Mouse (Mus musculus) testis, postnatal 14 days (tissue): ENCODE results near the gene H3f3b.
"Not testable (repeated sequence)": the region's sequence is repeated elsewhere in the genome, so short reads cannot be mapped to it uniquely, and the experiment has no call there.

Source experiments
- DNase-seq: peaks from one replicate; pipeline ENCODE4 v3.0.0; 2021; ENCODE audit warnings: low spot score

The H3f3b gene

DNA sequence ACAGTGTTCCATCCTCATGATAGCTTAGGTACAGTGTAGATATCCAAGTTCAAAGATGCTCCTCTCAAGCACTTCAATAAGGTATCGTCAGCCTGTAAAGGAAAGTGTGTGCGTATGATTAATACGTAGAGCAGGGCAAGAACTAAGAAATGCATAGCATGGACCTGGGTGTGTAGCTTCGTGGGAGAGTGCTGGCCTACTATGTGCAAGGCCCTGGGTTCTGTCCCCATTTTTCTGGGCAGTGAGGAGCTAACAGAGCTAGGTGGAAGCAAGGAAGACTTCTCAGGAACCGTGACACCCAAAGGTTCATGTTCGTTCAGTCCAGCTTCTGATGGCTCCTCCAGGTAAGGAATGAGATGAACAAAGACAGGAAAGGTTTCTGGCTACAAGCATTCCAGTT, 17.4 kb upstream of the H3f3b start:
- no peak for DNase-seq

- DNase-seq = no peak
These were observed 15.5 kb upstream of the H3f3b start for GRCm38 (mm10) chr11:116043286-116043685.

DNA sequence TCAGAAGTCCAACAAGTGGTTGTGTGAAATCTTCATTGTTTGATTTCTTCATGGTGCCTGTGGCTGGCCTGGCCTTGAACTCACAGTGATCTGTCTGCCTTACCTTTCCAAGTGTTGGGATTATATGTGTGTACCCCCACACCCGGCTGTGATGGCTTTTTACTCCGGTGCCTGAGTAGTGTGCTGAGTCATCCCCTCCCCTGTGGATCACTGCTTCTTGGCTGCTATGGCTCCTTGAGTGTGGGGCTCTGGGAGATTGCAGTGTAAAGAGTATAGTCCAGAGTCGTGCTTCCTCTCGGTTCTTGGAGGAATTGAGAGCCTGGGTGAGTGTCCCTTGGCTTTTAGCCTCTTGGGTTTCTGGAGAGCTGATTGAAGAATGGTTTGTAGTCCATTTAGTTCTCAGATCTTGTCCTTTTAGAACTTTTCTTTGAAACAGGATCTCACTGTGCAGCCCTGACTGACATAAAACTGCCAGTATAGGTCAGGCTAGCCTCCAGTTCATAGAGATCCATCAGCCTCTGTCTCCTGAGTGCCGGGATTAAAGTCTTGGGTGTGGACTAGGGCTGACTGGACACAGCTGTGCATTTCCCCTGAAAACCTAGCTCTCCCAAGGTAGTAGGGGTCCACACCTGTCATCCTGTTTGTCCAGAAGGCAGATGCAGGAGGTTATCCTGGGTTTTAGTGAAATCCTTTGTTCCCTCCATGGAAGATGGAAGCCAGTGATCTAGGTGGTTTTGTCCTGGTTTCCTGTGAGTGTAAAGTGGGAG, 14.8 kb upstream of the H3f3b start:
- no peak for DNase-seq

DNA sequence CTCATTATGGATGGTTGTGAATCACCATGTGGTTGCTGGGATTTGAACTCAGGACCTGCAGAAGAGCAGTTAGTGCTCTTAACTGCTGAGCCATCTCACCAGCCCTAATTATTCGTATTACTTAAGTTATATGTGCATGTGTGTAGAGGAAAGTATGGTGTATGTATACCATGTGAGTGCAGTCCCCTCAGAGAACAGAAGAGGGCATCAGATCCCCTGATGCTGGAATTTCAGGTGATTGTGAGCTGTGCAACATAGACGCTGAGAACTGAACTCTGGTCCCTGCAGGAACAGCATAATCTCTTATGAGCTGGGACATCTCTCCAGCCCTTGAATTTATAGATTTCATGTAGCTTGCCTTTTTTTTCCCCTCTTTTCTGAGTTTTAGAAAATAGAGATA, 14.1 kb upstream of the H3f3b start:
- DNase-seq = no peak

DNA sequence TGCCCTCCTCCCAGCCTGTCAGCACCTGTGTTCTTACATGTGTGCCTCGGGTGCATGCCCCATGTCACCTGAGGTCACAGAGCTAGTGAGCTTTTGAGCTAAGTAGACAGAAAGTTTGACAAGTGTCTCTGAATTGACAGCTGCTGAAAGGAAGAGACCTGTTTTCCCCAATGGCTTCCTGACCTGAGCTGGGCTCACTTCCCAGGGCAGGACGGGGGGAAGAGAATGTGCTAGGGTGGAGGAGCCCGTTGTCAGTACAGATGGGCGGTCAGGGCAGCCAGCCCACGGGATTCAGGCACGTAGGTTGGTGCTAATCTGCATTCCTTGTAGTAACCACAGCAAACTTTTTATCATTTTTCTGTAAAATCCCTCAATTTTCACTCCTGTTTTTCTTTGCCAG, 12.8 kb upstream of the H3f3b start:
- no peak for DNase-seq

- no peak for DNase-seq
These were observed 10.1 kb upstream of the H3f3b start for GRCm38 (mm10) chr11:116037826-116038225.

- no peak for DNase-seq
These were observed 8.9 kb upstream of the H3f3b start for GRCm38 (mm10) chr11:116036671-116037070.

DNA sequence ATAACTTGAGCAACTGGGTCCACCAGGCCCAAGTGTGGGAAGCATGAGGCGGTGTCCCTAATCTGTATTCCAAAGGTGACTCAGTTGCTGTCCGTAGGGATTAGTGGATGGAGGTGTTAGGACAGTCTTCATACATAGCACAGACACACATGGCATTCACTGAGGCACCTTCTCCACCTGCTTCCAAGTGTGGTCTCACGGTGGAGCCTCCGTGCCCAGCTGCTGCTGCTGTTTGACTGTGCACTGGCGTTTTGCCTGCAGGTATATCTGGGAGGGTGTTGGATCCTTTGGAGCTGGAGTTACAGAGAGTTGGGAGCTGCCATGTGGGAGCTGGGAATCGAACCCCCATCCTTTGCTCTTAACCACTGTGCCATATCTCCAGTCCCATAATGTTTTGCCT, 6.8 kb upstream of the H3f3b start:
- DNase-seq = no peak

- peak; percentile 42 for DNase-seq
These were observed 3.4 kb upstream of the H3f3b start for GRCm38 (mm10) chr11:116030898-116031845.

- peak; percentile 98 for DNase-seq
These were observed 2.5 kb upstream of the H3f3b start, which contains the start of gene Unk for GRCm38 (mm10) chr11:116030088-116030897. Gene Unk, plus strand, starts transcription at chr11:116030322.

GRCm38 (mm10) chr11:116029086-116029865, 1.5 kb upstream of the H3f3b start:
- no peak for DNase-seq

DNA sequence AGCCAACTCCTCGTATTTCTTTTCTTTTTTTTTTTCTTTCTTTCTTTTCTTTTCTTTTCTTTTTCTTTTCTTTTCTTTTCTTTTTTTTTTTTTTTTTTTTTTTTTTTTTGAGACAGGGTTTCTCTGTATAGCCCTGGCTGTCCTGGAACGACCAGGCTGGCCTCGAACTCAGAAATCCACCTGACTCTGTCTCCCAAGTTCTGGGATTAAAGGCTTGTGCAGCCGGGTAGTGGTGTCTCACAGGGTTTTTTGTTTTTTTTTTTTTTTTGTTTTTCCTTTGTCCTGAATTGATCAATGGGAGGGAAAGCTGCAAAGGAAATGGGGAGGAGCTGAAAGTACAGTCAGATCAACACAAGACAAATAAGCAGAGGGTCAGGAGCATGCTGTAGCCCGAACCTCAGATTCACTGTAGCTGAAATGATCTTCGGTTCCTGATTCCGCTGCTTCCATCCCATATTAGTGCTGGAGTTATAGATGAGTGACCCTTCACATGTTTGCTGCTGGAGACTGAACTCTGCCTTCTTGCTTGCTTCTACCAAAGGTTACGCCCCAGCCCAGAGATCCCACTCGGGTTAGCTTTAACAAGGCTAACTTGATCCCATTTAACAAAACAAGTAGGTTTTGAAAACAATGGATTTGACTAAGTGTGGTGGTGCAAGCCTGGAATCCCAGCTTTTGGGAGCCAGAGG, 559 bp upstream of the H3f3b start:
- no peak for DNase-seq

DNA sequence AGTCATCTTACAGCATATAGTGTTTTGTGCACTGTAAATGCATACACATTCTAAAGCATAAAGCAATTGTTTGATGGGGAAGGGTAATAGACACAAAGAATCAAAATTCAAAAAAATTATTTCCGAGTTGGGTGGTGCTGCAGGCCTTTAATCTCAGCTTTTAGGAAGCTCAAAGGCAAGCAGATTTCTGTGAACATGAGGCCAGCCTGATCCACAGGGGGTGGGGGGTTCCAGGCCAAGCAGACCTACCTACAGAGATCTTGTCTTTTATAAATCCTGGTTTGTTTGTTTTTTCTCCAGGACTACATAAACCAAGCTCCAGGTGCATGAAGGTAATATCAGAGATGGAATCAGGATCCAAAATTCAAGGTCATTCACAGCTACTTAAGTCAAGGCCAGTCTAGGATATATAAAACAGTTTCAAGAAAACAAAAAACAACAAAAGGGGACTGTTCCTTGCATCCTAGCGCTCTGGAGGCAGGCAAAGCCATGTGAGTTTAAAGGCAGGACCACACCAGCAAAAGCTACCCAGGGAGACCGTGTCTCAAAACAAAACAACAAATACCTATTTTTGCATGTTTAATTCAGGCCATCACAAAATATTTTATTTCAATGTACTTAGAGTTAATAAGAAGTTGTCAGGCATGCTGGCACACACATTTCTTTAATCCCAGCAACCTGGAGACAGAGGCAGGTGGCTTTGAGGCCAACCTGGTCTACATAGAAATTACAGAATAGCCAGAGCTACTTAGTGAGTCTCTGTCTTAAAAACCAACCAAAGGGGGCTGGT, 2.5 kb downstream of the H3f3b start:
- DNase-seq = no peak

- DNase-seq = peak; percentile 98
These were observed 3.4 kb downstream of the H3f3b start for GRCm38 (mm10) chr11:116024356-116024808.

GRCm38 (mm10) chr11:116023771-116024355, 3.9 kb downstream of the H3f3b start:
- no peak for DNase-seq

DNA sequence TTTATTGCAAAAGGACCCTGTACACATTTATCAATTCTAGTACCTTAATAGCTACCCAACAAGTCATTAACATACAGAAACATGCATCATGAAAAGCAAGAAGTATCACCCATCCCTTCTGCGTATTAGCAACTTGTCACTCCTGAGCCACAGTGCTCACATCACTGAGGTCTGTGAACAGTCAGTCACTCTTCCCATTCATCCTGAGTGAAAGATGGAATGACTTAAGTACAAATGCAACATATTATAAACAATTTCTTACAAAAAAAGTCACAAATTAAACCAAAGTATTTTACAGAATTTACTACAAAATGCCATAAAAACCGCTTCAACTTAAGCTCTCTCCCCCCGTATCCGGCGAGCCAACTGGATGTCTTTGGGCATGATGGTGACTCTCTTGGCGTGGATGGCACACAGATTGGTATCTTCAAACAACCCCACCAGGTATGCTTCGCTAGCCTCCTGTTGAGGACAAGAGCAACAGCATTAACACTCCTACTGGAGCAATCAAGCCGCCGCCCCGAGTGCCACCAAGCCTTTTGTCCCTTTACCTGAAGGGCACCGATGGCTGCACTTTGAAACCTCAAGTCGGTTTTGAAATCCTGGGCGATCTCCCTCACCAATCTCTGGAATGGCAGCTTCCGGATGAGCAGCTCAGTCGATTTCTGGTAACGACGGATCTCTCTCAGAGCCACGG, 4.5 kb downstream of the H3f3b start:
- DNase-seq = not testable (repeated sequence)

- no peak for DNase-seq
These were observed 5.4 kb downstream of the H3f3b start for GRCm38 (mm10) chr11:116022256-116022780.
